Mouse (Mus musculus) CH12.LX (cell line): ENCODE data around the gene Dars.

Experiments
- BHLHE40 ChIP-seq: IDR thresholded peaks from 2 replicates; pipeline ENCODE4 v1.6.1; 2011; ENCODE audit warnings: mild to moderate bottlenecking, low read depth, low read length, improper control_type of control experiment
- CTCF ChIP-seq, 2 experiments: IDR thresholded peaks in 1 of 2; conservative IDR thresholded peaks in 1 of 2; 2 replicates each; pipeline ENCODE4 v1.5.1; 2011 to 2012; ENCODE audit warnings: low read depth in 2 of 2, low read length in 2 of 2, improper control_type of control experiment in 1 of 2, inconsistent platforms in 1 of 2, mild to moderate bottlenecking in 1 of 2, moderate library complexity in 1 of 2
- E2F4 ChIP-seq: IDR thresholded peaks from 2 replicates; pipeline ENCODE4 v1.6.1; 2011; ENCODE audit warnings: low read depth, low read length, improper control_type of control experiment; ENCODE audit not compliant: insufficient replicate concordance
- NRF1 ChIP-seq: IDR thresholded peaks from 2 replicates; pipeline ENCODE4 v1.6.1; 2014; ENCODE audit warnings: low read depth, mild to moderate bottlenecking, inconsistent platforms, low read length, improper control_type of control experiment, moderate library complexity
- POLR2A ChIP-seq: IDR thresholded peaks from 2 replicates; pipeline ENCODE4 v1.6.1; 2011; ENCODE audit warnings: low read depth, mild to moderate bottlenecking, improper control_type of control experiment, low read length
- SIN3A ChIP-seq: IDR thresholded peaks from 2 replicates; pipeline ENCODE4 v1.6.1; 2012; ENCODE audit warnings: low read length, improper control_type of control experiment, inconsistent platforms

GRCm38 (mm10) chr1:128451183-128451582, 34.0 kb upstream of the Dars start:
- TF ChIP-seq SIN3A (no peak), POLR2A (no peak), BHLHE40 (no peak), CTCF (conservative IDR thresholded peaks at IDR 0.05 in 1 of 2, IDR thresholded peaks at IDR 0.05 in 1 of 2; ENCODE audit: low read depth in 2 of 2, low read length in 2 of 2) (no peak), E2F4 (no peak), NRF1 (no peak)
